In genomic region chr13:21530136-21530535, GRCm38 (mm10) we compare ENCODE assay signal across 8 mouse cellular contexts. TPM values are rescaled to one million over a fixed set of nuclear protein-coding genes. Genes with fewer than 3 reads are reported as not detected.
A peak's percentile ranks its signal among the peaks of the same experiment; 100 is the strongest.
DNase-seq lines count a peak whose midpoint lies in the region; ATAC-seq lines count a peak whose summit lies in the region.

No protein-coding gene starts in this region.

- peak overlapping the region; percentile 80 for H3K4me2 ChIP-seq in kidney, embryonic 16.5 days (replicated peaks; ENCODE audit: low read depth, low read length)
- peak overlapping the region; percentile 79 for H3K4me2 ChIP-seq in hindbrain, embryonic 15.5 days
- H3K4me2 ChIP-seq in midbrain, embryonic 16.5 days (ENCODE audit: low read length): peak overlapping the region; percentile 60

- no peak for DNase-seq in kidney, adult 18-20 months
- peak; percentile 10 for DNase-seq in adipocyte (ENCODE audit: low spot score)
- no peak for DNase-seq in cerebellum, postnatal 10 days
- no peak for DNase-seq in cerebellum, postnatal 4 days (ENCODE audit: low spot score in 2 of 2)
- DNase-seq in adrenal gland, postnatal 25 days: no peak

- H3K4me1 ChIP-seq in kidney, embryonic 16.5 days (ENCODE audit: insufficient read depth, low read length): peaks cover 6% of the 10 kb centered on the region; the same call in 1 of the 2 replicates
- peaks cover 10% of the 10 kb centered on the region for H3K4me1 ChIP-seq in hindbrain, embryonic 15.5 days (replicated peaks)
- H3K4me1 ChIP-seq in midbrain, embryonic 16.5 days (ENCODE audit: control insufficient read depth, insufficient read depth, low read length): peaks cover 7% of the 10 kb centered on the region

- no peaks in the 10 kb centered on the region for H3K27me3 ChIP-seq in kidney, embryonic 16.5 days (ENCODE audit: insufficient read depth, low read length)
- no peaks in the 10 kb centered on the region for H3K27me3 ChIP-seq in hindbrain, embryonic 15.5 days
- H3K27me3 ChIP-seq in midbrain, embryonic 16.5 days (ENCODE audit: control insufficient read depth, insufficient read depth, low read depth, low read length): no peaks in the 10 kb centered on the region

- no peak for ATAC-seq in kidney, embryonic 16.5 days (ENCODE audit: low FRiP score, low TSS enrichment)
- ATAC-seq in hindbrain, embryonic 15.5 days (ENCODE audit: low FRiP score, low read depth): no peak
- ATAC-seq in midbrain, embryonic 16.5 days: no peak

- H3K9me3 ChIP-seq in kidney, embryonic 16.5 days (ENCODE audit: low read length): no peaks in the 10 kb centered on the region
- no peaks in the 10 kb centered on the region for H3K9me3 ChIP-seq in hindbrain, embryonic 15.5 days
- no peaks in the 10 kb centered on the region for H3K9me3 ChIP-seq in midbrain, embryonic 16.5 days (replicated peaks; ENCODE audit: control insufficient read depth, low read length, poor library complexity, severe bottlenecking)

- peak overlapping the region; percentile 81 for H3K4me3 ChIP-seq in kidney, embryonic 16.5 days (ENCODE audit: low read length)
- H3K4me3 ChIP-seq in hindbrain, embryonic 15.5 days: peak overlapping the region; percentile 81
- H3K4me3 ChIP-seq in midbrain, embryonic 16.5 days (ENCODE audit: low read depth, low read length): peak overlapping the region; percentile 98

- H3K36me3 ChIP-seq in kidney, embryonic 16.5 days (ENCODE audit: insufficient read depth, low read length): peaks cover 15% of the 10 kb centered on the region
- H3K36me3 ChIP-seq in hindbrain, embryonic 15.5 days: peaks cover 15% of the 10 kb centered on the region
- peaks cover 9% of the 10 kb centered on the region for H3K36me3 ChIP-seq in midbrain, embryonic 16.5 days (ENCODE audit: control insufficient read depth, insufficient read depth, low read length)

- H3K9ac ChIP-seq in kidney, embryonic 16.5 days (replicated peaks; ENCODE audit: low read length): peak overlapping the region; percentile 51
- H3K9ac ChIP-seq in hindbrain, embryonic 15.5 days: no peak overlapping the region
- H3K9ac ChIP-seq in midbrain, embryonic 16.5 days (ENCODE audit: low read depth, low read length): peak overlapping the region; percentile 25; the same call in 1 of the 2 replicates

- 38% methylated on average over 7 of the region's 7 CpGs for WGBS in kidney, embryonic 16.5 days
- WGBS in hindbrain, embryonic 15.5 days: 52% methylated on average over 7 of the region's 7 CpGs
- WGBS in midbrain, embryonic 16.5 days: 49% methylated on average over 7 of the region's 7 CpGs

- no peak overlapping the region for H3K27ac ChIP-seq in kidney, embryonic 16.5 days (ENCODE audit: low read length)
- no peak overlapping the region for H3K27ac ChIP-seq in hindbrain, embryonic 15.5 days (replicated peaks)
- H3K27ac ChIP-seq in midbrain, embryonic 16.5 days (ENCODE audit: low read length): no peak overlapping the region

RNA-seq across cellular contexts. Expression of gene Zkscan8, which starts 0.8 kb away (rescaled TPM):
- 6.8 and 7.0 TPM in 2 replicates for polyA plus RNA-seq in kidney, embryonic 16.5 days (2015; fragmentation: Nextera tagmentation; extraction: Ambion mirVana)
- 4.5 and 5.0 TPM in 2 replicates for polyA plus RNA-seq in hindbrain, embryonic 15.5 days (2015; fragmentation: Nextera tagmentation; extraction: Ambion mirVana)
- polyA plus RNA-seq in midbrain, embryonic 16.5 days (2015; fragmentation: Nextera tagmentation; extraction: Ambion mirVana): 4.1 and 4.3 TPM in 2 replicates
- total RNA-seq in adrenal gland, postnatal 25 days (2021): 19.8 and 28.4 TPM in 2 replicates

RNA-seq across cellular contexts. Expression of gene Olfr1366, which starts 12.5 kb away (rescaled TPM):
- 0.16 and 0.17 TPM in 2 replicates for polyA plus RNA-seq in kidney, embryonic 16.5 days (2015; fragmentation: Nextera tagmentation; extraction: Ambion mirVana)
- polyA plus RNA-seq in hindbrain, embryonic 15.5 days (2015; fragmentation: Nextera tagmentation; extraction: Ambion mirVana): 0.06 and 0.25 TPM in 2 replicates
- polyA plus RNA-seq in midbrain, embryonic 16.5 days (2015; fragmentation: Nextera tagmentation; extraction: Ambion mirVana): 0.09 and 0.15 TPM in 2 replicates
- not detected in 2 replicates for total RNA-seq in adrenal gland, postnatal 25 days (2021)

RNA-seq across cellular contexts. Expression of gene Gm11273, which starts 28.9 kb away (rescaled TPM):
- polyA plus RNA-seq in kidney, embryonic 16.5 days (2015; fragmentation: Nextera tagmentation; extraction: Ambion mirVana): 9.9 and 19.3 TPM in 2 replicates
- polyA plus RNA-seq in hindbrain, embryonic 15.5 days (2015; fragmentation: Nextera tagmentation; extraction: Ambion mirVana): 8.8 and 11.9 TPM in 2 replicates
- polyA plus RNA-seq in midbrain, embryonic 16.5 days (2015; fragmentation: Nextera tagmentation; extraction: Ambion mirVana): 4.3 and 7.3 TPM in 2 replicates
- 88.1 and 113 TPM in 2 replicates for total RNA-seq in adrenal gland, postnatal 25 days (2021)

RNA-seq across cellular contexts. Expression of gene Olfr1535, which starts 29.6 kb away (rescaled TPM):
- not detected in 2 replicates for polyA plus RNA-seq in kidney, embryonic 16.5 days (2015; fragmentation: Nextera tagmentation; extraction: Ambion mirVana)
- 0.04 and 0.08 TPM in 2 replicates for polyA plus RNA-seq in hindbrain, embryonic 15.5 days (2015; fragmentation: Nextera tagmentation; extraction: Ambion mirVana)
- not detected in 2 replicates for polyA plus RNA-seq in midbrain, embryonic 16.5 days (2015; fragmentation: Nextera tagmentation; extraction: Ambion mirVana)
- not detected in 2 replicates for total RNA-seq in adrenal gland, postnatal 25 days (2021)

RNA-seq across cellular contexts. Expression of gene AK157302, which starts 35.1 kb away (rescaled TPM):
- 0.46 and 1.6 TPM in 2 replicates for polyA plus RNA-seq in kidney, embryonic 16.5 days (2015; fragmentation: Nextera tagmentation; extraction: Ambion mirVana)
- polyA plus RNA-seq in hindbrain, embryonic 15.5 days (2015; fragmentation: Nextera tagmentation; extraction: Ambion mirVana): 0.39 and 0.55 TPM in 2 replicates
- polyA plus RNA-seq in midbrain, embryonic 16.5 days (2015; fragmentation: Nextera tagmentation; extraction: Ambion mirVana): 0.43 and 0.56 TPM in 2 replicates
- total RNA-seq in adrenal gland, postnatal 25 days (2021): 10.1 and 11.3 TPM in 2 replicates
